Mouse (Mus musculus): Measurements from ENCODE around the gene Siva1.
A peak's percentile ranks its signal among the peaks of the same experiment; 100 is the strongest.

Siva1 gene

GRCm38 (mm10) chr12:112679027-112679996 is 34.8 kb downstream of the Siva1 start:
- DNase-seq (ENCODE audit: low spot score) = peak; percentile 54

DNA sequence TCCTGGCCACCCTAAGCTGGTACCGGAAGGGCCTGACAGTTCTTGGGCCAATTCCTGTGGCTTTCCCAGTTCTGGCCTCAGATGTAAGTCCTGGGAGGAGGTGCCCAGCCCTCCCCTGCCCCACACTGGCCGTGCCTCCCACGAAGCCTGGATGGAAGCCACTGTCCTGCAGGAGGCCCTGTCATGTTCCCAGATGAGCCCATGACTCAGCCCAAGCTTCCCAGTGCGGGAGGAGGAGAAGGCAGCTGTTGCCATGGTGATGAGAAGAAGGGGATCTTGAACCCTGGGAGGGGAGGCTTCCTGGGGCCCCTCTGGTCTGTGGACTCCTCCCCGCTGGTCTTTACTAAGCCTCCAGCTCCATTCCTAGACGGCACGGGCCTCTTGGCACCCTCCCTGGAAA is 38.9 kb downstream of the Siva1 start:
- DNase-seq (ENCODE audit: low spot score) = no peak

GRCm38 (mm10) chr12:112688458-112688857 is 44.0 kb downstream of the Siva1 start:
- no peak for DNase-seq (ENCODE audit: low spot score)

DNA sequence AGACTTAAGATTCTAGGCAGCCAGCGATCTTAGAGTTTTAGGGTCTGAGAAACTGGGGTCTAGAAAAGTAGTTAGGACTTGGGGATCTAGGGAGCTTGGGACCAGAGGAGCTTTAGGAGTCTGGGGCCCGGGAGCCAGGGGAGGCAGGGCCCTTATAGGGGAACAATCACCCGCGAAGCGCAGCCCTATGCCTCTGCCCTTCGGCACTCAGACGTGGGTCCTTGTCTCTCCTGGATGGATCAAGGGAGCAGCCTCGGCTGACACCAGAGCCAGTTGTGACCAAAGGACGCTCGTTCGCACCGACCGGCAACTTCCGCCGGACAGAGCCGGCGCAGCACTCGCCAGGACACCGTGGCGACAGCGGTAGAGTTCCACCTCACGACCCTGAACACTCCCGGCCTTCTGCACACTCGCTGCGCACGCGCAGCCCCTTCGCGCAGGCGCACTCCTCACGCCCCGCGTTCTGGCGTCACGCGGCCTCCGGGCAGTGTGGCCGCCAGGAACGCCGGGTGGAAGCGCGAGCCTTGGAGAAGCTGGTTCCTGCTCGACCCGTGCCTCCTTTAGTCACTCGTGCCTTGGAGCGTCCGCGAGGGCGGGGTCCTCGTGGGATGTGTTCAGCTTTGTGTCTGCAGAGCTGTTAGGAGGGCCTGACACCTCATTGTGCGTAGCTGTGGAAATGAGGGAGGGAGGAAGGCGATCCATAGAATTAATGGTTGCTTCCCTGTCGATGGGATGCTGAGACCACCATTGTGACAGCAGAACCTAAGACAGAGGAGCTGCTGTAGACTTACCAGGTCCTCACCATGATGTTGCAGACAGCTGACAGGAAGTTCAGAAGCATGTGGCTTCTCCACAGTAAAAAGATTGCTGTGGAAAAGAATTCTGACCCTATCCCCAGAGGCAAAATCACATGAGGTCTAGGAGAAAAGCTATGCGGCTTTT is 49.0 kb downstream of the Siva1 start:
- DNase-seq (ENCODE audit: low spot score) = peak; percentile 96

DNA sequence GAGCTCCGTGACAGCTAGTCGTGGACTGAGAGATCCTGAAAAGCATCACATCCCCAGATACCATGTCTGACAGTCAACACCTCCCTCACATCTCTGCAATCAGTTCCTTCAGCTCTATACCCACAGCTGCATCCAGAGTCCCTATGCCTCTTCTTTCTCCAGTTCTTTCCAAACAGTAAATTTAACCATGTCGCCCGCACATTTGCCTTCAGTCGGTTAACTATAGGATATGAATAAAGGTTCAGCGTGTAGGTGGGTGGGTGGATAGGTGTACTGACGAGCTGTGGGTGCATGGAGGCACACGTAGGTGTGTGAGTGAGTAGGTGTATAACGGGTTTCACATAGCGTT is 49.6 kb downstream of the Siva1 start:
- DNase-seq (ENCODE audit: low spot score) = no peak

DNA sequence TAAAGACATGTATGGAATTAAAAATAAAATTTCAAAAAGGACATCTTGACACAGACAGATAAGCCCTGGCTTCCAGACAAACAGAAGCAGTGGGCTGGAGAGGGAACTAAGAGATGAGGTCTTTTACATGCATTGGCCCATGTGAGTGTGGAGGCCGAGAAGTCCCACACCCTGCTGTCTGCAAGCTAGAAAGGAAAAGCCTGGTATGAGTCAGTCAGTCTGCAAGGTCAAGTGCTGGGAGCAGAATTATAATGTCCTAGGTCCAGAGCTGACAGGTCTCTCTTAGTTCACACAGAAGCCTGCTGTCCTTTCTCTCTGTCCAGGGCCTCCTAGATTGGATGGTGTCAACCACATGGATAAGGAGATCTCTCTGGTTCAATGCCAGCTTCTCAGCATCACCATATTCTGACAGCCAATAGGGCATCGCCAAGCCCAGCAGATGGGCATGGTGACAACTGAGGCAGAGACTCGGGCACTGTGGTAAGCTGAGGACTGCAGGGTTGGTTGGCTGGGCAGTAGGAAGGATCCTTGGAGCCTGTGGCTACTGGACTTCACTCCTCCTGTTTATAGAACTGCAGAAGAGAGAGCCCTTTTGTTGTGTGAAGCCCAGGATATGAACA is 52.4 kb downstream of the Siva1 start:
- DNase-seq (ENCODE audit: low spot score) = no peak

Measured in retina, embryonic 14.5 days (tissue).